8 mouse cellular contexts compared by ENCODE assay signal in the genomic region with DNA sequence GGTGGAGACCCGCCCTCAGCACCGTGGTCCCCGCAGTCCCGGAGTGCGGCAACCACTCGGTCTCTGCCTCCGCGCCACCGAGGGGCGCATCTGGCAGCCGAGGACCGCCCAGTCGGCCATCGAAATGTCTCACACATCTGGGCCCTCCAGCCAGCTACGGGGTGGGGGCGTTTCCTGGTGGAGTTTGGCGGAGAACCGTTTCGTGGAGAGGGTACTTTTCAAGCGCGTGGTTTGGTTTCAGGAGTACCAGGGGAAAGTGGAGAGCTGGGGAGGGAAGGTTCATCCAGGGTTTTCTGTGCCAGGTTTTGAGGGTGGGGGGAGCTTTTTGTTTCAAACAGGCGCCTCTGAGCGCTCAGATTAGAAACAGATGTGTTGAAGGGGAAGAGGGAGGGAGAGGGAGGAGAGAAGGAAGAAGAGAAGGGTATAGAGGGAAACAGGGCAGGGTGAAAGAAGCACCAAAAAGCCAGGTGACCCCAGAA. TPM values are rescaled to one million over a fixed set of nuclear protein-coding genes. Genes with fewer than 3 reads are reported as not detected.
DNase-seq lines count a peak whose midpoint lies in the region; ATAC-seq and TF ChIP-seq lines count a peak whose summit lies in the region.

No protein-coding gene starts in this region.

- peak overlapping the region; percentile 87 for H3K27ac ChIP-seq in left cerebral cortex, adult 2 months
- peak overlapping the region; percentile 99 for H3K27ac ChIP-seq in embryonic facial prominence, embryonic 14.5 days (replicated peaks; ENCODE audit: low read depth, low read length)
- H3K27ac ChIP-seq in hindbrain, embryonic 12.5 days = peak overlapping the region; percentile 98

- TF ChIP-seq CTCF in left cerebral cortex, adult 2 months (IDR thresholded peaks at IDR 0.05) = no peak

- peak; percentile 78 for ATAC-seq in embryonic facial prominence, embryonic 14.5 days (ENCODE audit: low read depth)
- ATAC-seq in hindbrain, embryonic 12.5 days (ENCODE audit: low FRiP score) = peak; percentile 69

- 1% methylated on average over 20 of the region's 23 CpGs for WGBS in embryonic facial prominence, embryonic 14.5 days
- WGBS in hindbrain, embryonic 12.5 days = under 1% methylated on average over 23 of the region's 23 CpGs

- peak overlapping the region; percentile 66 for H3K4me3 ChIP-seq in left cerebral cortex, adult 2 months
- H3K4me3 ChIP-seq in embryonic facial prominence, embryonic 14.5 days (ENCODE audit: low read depth, low read length) = peak overlapping the region; percentile 84
- H3K4me3 ChIP-seq in hindbrain, embryonic 12.5 days = peak overlapping the region; percentile 79

- H3K27me3 ChIP-seq in embryonic facial prominence, embryonic 14.5 days (replicated peaks; ENCODE audit: control insufficient read depth, insufficient read depth, low read length) = no peaks in the 10 kb centered on the region
- H3K27me3 ChIP-seq in hindbrain, embryonic 12.5 days = peaks cover 5% of the 10 kb centered on the region; the same call in 1 of the 2 replicates

- H3K9ac ChIP-seq in embryonic facial prominence, embryonic 14.5 days (ENCODE audit: low read depth, low read length) = peak overlapping the region; percentile 93
- H3K9ac ChIP-seq in hindbrain, embryonic 12.5 days = peak overlapping the region; percentile 91

- intact Hi-C loops in left cerebral cortex, adult 2 months (cut with DNase I) = loop anchor here (2.0 to 5.0 kb wide), 3 partner anchors 46 to 71 kb away; no protein-coding TSS in a partner anchor

- no peaks in the 10 kb centered on the region for H3K9me3 ChIP-seq in embryonic facial prominence, embryonic 14.5 days (ENCODE audit: control insufficient read depth, low read length)
- H3K9me3 ChIP-seq in hindbrain, embryonic 12.5 days (replicated peaks) = no peaks in the 10 kb centered on the region

- DNase-seq in left cerebral cortex, adult 2 months (ENCODE audit: extremely low spot score in 1 of 2, low spot score in 2 of 2) = peak in 1 of 2 experiments; percentile 51
- DNase-seq in left cerebral cortex, adult 11 months (ENCODE audit: low spot score) = no peak
- peak; percentile 47 for DNase-seq in R1 (ENCODE audit: low read depth, low spot score)
- DNase-seq in embryonic facial prominence, embryonic 14.5 days (ENCODE audit: low spot score) = peak; percentile 89
- peak; percentile 64 for DNase-seq in mesoderm, embryonic 11.5 days (ENCODE audit: low read depth, low spot score)
- DNase-seq in adrenal gland, postnatal 14 days = no peak
- no peak for DNase-seq in frontal cortex, postnatal 10 days (ENCODE audit: low spot score in 2 of 2)

- no peaks in the 10 kb centered on the region for H3K36me3 ChIP-seq in embryonic facial prominence, embryonic 14.5 days (ENCODE audit: control insufficient read depth, insufficient read depth, low read length)
- no peaks in the 10 kb centered on the region for H3K36me3 ChIP-seq in hindbrain, embryonic 12.5 days

- H3K4me2 ChIP-seq in embryonic facial prominence, embryonic 14.5 days (ENCODE audit: low read depth, low read length) = peak overlapping the region; percentile 90
- peak overlapping the region; percentile 90 for H3K4me2 ChIP-seq in hindbrain, embryonic 12.5 days (replicated peaks)

- peaks cover 16% of the 10 kb centered on the region for H3K4me1 ChIP-seq in embryonic facial prominence, embryonic 14.5 days (ENCODE audit: control insufficient read depth, insufficient read depth, low read length)
- peaks cover 24% of the 10 kb centered on the region for H3K4me1 ChIP-seq in hindbrain, embryonic 12.5 days

RNA-seq across cellular contexts. Expression of gene Clmp, which starts 0.7 kb away (rescaled TPM):
- 10 to 100 TPM; 27.3 to 31.1 TPM for total RNA-seq in left cerebral cortex, adult 2 months (2021)
- 51.2 and 58.4 TPM in 2 replicates for polyA plus RNA-seq in embryonic facial prominence, embryonic 14.5 days (2014; fragmentation: Nextera tagmentation; extraction: Ambion mirVana)
- 59.6 and 62.0 TPM in 2 replicates for polyA plus RNA-seq in hindbrain, embryonic 12.5 days (2016; fragmentation: Nextera tagmentation; extraction: Ambion mirVana)
- total RNA-seq in adrenal gland, postnatal 14 days (2021) = 6.5 and 7.4 TPM in 2 replicates

RNA-seq across cellular contexts. Expression of gene Gm21915, which starts 16.0 kb away (rescaled TPM):
- total RNA-seq in left cerebral cortex, adult 2 months (2021) = not detected
- not detected in 2 replicates for polyA plus RNA-seq in embryonic facial prominence, embryonic 14.5 days (2014; fragmentation: Nextera tagmentation; extraction: Ambion mirVana)
- not detected in 2 replicates for polyA plus RNA-seq in hindbrain, embryonic 12.5 days (2016; fragmentation: Nextera tagmentation; extraction: Ambion mirVana)
- not detected in 2 replicates for total RNA-seq in adrenal gland, postnatal 14 days (2021)

Comparison
In these comparisons a context has a peak if more than half of its experiments do, and no peak if none do; other contexts are left out.
1. DNase-seq: peak in R1 (single experiment), embryonic facial prominence, embryonic 14.5 days (single experiment) and mesoderm, embryonic 11.5 days (single experiment); none in left cerebral cortex, adult 11 months (single experiment), adrenal gland, postnatal 14 days (single experiment) and frontal cortex, postnatal 10 days (0 of 2).
2. Peak in every context shown above with its lines, with median percentiles within 50 percentile points of each other: H3K27ac ChIP-seq and H3K4me3 ChIP-seq.